Mouse (Mus musculus) 3134 (cell line): ENCODE measurements at regions not wholly inside any gene's neighbourhood (a gene's known extent, or its start where the extent isn't known, plus 50 kb on each side); places are given as distances from the start of the nearest gene placed in this dataset.

Source experiments
- DNase-seq: peaks from one replicate; pipeline ENCODE4 v3.0.0-alpha.2; 2011; ENCODE audit warnings: low spot score; ENCODE audit not compliant: insufficient read length; ENCODE audit errors: extremely low read depth

- no peak for DNase-seq
Measured at GRCm38 (mm10) chr4:9218380-9218779, 979.5 kb upstream of the Car8 start.

- no peak for DNase-seq
Measured at GRCm38 (mm10) chr4:9208606-9209005, 969.8 kb upstream of the Car8 start.

GRCm38 (mm10) chr4:9200012-9200411 lies 961.2 kb upstream of the Car8 start:
- DNase-seq, result no peak

DNA sequence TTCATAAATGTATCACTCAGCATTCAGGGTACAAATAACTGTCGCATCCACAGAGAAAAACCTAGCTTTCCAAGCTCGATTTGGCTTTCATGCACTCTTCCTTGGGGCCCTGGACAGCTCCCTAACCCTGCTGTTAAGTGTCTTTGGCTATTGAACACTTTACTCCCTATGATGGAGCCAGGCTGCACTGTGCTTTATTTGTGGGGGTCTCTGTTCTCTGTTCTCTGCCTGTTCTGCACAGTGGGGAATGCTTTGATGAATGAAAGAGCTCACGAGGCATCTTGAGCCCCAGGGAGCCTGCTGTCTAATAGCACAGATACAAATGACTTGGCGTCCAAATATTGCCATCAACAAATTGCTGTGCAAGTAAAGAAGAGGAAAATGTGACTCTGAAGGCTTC lies 957.6 kb upstream of the Car8 start:
- DNase-seq, result no peak

DNA sequence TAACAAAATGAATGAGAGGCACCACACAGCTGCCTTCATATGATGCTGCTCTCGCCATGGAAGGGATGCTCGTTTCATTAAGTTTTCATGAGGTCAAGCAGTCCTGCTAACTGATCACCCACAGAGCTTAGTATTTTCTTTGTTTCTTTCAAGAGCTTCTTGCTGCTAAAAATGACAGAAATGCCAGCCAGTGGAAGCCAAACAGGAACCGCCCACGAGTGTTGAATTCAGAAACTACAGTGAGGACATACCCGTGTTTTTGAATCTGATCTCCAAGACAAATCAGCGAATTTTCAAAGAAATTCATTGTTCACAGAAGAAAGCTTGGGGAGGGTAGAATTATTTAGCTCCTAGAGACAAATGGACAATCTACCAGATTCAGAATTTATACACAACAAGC lies 954.3 kb upstream of the Car8 start:
- no peak for DNase-seq

DNA sequence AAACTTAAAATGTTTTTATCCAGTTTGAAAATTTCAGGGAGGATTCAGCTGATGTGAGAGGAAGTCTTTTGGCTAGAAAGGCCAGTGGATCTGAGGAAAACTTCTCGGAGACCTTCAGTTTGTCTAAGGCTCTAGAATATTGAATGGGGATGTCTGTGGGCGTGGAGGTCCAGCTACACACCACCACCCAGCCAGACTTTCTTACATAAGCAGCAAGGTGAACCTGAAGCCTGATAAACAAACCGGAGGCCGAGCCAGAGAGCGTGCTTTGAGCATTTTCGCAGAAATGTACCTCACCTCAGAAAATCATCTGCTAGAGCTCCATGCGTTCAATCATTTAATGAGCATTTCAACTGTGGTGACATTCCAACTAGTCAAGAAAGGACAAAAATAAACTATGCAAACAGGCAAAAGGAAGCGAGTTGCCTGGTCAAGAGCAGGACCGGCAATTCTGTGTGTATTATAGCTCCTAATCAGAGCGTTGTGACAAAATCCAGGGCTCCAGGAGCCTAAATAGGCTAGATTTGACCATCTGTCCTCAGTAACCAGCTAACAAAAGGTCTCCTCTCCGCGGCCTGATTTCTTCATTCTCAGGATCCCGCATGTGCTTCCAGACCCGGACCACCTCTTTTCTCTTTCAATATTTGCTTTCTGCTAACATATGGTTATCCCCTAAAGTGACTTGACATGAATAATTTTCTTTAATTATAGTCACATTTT lies 946.5 kb upstream of the Car8 start:
- DNase-seq, result no peak

DNA sequence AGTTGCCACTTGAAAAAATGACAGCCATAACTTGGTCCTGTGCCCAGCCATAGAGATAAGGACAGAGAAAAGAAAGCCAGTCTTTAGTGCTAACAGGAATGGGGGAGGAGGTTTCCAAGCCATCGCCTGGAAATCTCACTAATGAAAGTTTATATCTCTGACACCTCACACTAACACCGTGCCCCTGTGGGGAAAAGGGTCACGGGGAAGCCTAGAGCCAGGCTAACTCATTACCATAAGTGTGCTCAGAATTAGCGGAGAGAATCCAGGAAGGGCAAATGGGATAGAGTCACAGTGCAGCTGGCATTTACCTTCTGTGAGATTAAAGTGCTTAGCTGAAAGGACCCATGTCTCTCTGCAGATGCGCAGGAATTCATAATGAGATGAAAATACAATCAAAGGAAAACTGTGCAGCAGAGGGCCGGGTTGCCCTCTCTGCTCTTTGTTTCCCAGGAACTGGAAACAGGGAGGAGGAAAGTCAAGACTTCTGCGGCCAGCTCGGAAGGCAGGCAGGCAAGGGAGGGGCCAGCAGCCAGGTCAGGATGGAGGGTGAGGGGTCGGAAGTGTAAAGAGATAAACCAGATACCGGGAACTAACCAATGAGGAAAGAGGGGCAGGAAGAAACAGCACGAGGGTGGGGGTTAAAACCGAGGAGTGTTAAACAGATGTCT lies 945.7 kb upstream of the Car8 start:
- DNase-seq, result no peak

GRCm38 (mm10) chr4:9174365-9174764 lies 935.5 kb upstream of the Car8 start:
- DNase-seq, result no peak

DNA sequence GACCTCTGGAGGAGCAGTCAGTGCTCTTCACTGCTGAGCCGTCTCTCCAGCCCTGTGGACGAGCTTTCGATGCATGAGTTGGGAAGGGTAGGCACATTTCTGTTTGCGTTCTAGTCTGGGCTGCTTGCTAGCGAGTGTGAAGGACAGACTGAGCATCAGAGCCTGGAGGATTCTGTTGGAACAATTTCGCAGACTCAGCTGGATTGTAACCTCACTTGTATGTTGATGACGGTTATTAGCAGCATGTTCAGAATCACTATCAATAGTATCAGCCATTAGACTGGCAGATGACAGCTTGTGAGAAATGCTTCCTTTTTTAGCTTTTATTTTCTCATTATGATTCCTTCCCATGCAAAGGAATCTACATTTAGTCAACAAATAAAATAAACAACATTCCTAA lies 923.5 kb upstream of the Car8 start:
- DNase-seq, result no peak

GRCm38 (mm10) chr4:9161814-9162133 lies 922.9 kb upstream of the Car8 start:
- no peak for DNase-seq

DNA sequence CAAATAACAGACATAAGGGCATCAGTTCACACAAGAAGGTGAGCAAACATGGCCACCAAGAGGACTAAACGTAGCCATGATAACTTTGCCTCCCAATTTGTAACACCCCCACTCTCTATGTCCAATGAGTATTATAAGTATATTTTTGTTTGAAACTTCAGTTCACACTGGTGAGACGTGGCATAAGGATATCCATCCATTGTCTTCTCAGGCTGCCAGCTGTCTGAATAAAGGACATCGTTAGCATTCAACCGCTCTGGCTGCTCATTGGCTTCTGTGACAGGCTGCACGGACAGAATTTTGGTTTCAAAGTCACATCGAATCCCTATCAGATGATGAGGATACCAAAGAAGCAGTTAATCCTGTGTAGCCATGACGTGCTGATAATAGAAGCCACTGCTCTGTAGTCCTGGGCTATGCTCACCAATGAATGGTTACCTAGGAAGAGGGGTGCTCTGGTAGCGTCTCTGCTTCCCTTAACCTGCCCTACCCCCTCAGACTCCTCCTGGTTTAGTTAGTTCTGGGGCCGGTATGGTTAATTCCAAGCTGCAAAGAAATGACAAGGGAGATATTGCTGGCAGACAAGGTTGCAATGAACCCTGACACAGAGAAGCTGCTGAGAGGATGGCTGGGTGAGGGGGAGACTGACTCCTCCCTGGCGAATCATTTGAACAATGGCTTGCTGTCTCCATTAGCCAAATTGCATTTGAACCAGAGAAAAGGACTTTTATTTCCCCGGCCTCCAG lies 922.4 kb upstream of the Car8 start:
- DNase-seq, result no peak

GRCm38 (mm10) chr4:9147732-9148131 lies 908.9 kb upstream of the Car8 start:
- no peak for DNase-seq

- peak; percentile 44 for DNase-seq
Measured at GRCm38 (mm10) chr4:9144226-9145215, 905.7 kb upstream of the Car8 start.

- no peak for DNase-seq
Measured at GRCm38 (mm10) chr4:9143087-9143486, 904.2 kb upstream of the Car8 start.

- DNase-seq, result no peak
Measured at GRCm38 (mm10) chr4:9141946-9142683, 903.3 kb upstream of the Car8 start.

- DNase-seq, result no peak
Measured at GRCm38 (mm10) chr4:9140691-9141090, 901.9 kb upstream of the Car8 start.

DNA sequence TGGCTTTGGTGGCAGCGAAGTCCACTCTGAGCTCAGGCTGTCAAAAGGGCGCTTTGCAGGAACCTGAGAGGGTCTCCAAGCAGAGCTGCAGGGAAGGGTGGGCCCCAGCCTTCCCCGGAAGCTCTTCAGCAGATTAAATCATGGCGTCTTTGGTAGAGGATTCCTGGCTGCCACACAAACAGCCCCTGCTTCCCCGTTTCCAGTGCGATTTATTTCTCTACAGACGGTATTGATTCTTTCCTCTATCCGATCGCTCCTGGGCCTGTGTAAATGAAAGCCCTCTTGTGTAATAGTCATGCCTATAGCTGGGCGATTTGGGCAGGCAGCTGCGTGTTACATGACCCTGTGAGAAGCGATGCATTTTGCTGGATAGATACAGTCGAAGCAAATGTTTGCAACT lies 897.8 kb upstream of the Car8 start:
- DNase-seq, result no peak

- peak; percentile 76 for DNase-seq
Measured at GRCm38 (mm10) chr4:9136188-9136569, 897.3 kb upstream of the Car8 start.

DNA sequence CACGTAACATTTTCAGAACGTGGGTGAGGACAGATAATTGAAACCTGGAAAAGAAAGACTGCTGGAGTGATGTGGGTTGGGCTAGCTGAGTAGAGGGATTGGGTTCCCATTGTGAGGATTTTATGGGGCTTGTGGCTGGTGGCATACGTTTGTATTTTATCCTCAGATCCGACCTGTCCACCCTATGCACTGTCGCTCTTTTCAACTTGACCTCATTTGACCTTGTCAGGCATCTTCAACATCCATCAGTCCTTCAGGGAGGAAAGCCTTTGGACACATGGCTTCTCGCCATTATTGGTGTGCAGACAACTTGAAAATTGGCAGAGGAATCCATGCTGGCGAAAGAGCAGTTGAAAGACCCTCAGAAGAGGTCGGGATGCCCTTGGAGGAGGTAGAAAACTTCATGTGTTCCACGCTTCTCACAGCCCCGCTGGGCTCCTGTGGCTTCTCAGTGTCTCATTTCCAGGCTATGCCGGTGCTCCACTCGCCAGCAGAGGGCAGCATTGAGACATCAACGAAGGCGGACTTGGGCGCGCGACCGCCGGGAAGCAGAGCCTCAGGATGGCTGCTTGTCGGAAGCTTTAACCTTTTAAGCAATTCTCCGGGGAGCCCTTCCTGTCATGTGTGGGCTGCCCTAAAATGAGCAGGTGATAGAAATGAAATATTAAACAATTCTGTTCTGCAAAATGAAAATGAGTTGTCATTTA lies 896.8 kb upstream of the Car8 start:
- no peak for DNase-seq

GRCm38 (mm10) chr4:9133695-9134094 lies 894.9 kb upstream of the Car8 start:
- DNase-seq, result peak; percentile 71
